Mouse (Mus musculus) urinary bladder, adult 2 months (tissue): ENCODE data around the gene Arhgef12. TPM values are rescaled to one million over a fixed set of nuclear protein-coding genes. Genes with fewer than 3 reads are reported as not detected.

Experiments
- DNase-seq: peaks from one replicate; pipeline ENCODE4 v3.0.0; 2022; ENCODE audit warnings: low spot score
- polyA plus RNA-seq: library from polyadenylated mRNA; depleted of rRNA; stranded (reverse); fragments of >200 nt; gene quantifications from 2 replicates; pipeline ENCODE4 v1.2.3, GENCODE M21; 2012; rRNA removed

Arhgef12 gene
- polyA plus RNA-seq, 1 experiment, result 34.8 TPM

- DNase-seq, result no peak
Observed at GRCm38 (mm10) chr9:42920190-42920589, 186.8 kb downstream of the Arhgef12 start.

GRCm38 (mm10) chr9:42917911-42918310, 189.1 kb downstream of the Arhgef12 start:
- no peak for DNase-seq

Other genes with a start within 250 kb of the Arhgef12 start
- gene Grik4, start 162.7 kb downstream of the Arhgef12 start, polyA plus RNA-seq, result 0.25 and 0.41 TPM in 2 replicates
- gene Tmem136, start 9.3 kb upstream of the Arhgef12 start, polyA plus RNA-seq, result 6.1 and 6.3 TPM in 2 replicates
- gene Pou2f3, start 103.1 kb upstream of the Arhgef12 start, polyA plus RNA-seq, result 0.28 and 0.53 TPM in 2 replicates
- 53.7 and 67.1 TPM in 2 replicates for gene Oaf, start 132.7 kb upstream of the Arhgef12 start, polyA plus RNA-seq
- 59.6 and 62.9 TPM in 2 replicates for gene Trim29, start 203.6 kb upstream of the Arhgef12 start, polyA plus RNA-seq